Mouse (Mus musculus): ENCODE measurements around the gene Ddx5. TPM values are rescaled to one million over a fixed set of nuclear protein-coding genes. Genes with fewer than 3 reads are reported as not detected.

Ddx5 gene
- polyA plus RNA-seq, 1 experiment from 2014 or later, result 394 TPM

Small RNA genes within 50 kb of the gene (microRNA-seq; reads per million reads assigned to microRNA genes)
- gene Gm25994 (not detected), gene Mir3064 (16.9 reads per million, percentile 34 among the genes with 10 or more reads in this experiment)

Other genes starting within 250 kb of the Ddx5 start
- 31.3 and 32.1 TPM in 2 replicates for gene Tex2, start 175.8 kb downstream of the Ddx5 start, polyA plus RNA-seq (2015; fragmentation: Nextera tagmentation; extraction: Ambion mirVana)
- gene Pecam1, start 38.6 kb downstream of the Ddx5 start, polyA plus RNA-seq (2015; fragmentation: Nextera tagmentation; extraction: Ambion mirVana), result 15.1 and 17.5 TPM in 2 replicates
- 0.79 and 0.88 TPM in 2 replicates for gene Milr1, start 38.0 kb downstream of the Ddx5 start, polyA plus RNA-seq (2015; fragmentation: Nextera tagmentation; extraction: Ambion mirVana)
- gene Polg2, start 9.6 kb downstream of the Ddx5 start, polyA plus RNA-seq (2015; fragmentation: Nextera tagmentation; extraction: Ambion mirVana), result 9.6 and 10.4 TPM in 2 replicates
- 17.0 and 17.3 TPM in 2 replicates for gene Cep95, start 67 bp upstream of the Ddx5 start, polyA plus RNA-seq (2015; fragmentation: Nextera tagmentation; extraction: Ambion mirVana)
- 14.0 and 15.1 TPM in 2 replicates for gene Smurf2, start 131.5 kb upstream of the Ddx5 start, polyA plus RNA-seq (2015; fragmentation: Nextera tagmentation; extraction: Ambion mirVana)
- gene Kpna2, start 210.4 kb upstream of the Ddx5 start, polyA plus RNA-seq (2015; fragmentation: Nextera tagmentation; extraction: Ambion mirVana), result 154 and 163 TPM in 2 replicates
- gene 1810010H24Rik, start 236.5 kb upstream of the Ddx5 start, polyA plus RNA-seq (2015; fragmentation: Nextera tagmentation; extraction: Ambion mirVana), result 6.9 and 7.3 TPM in 2 replicates

Data from midbrain, embryonic 15.5 days (tissue).